Mouse (Mus musculus): ENCODE measurements around the gene Cldn10. TPM values are rescaled to one million over a fixed set of nuclear protein-coding genes. Genes with fewer than 3 reads are reported as not detected.

The Cldn10 gene
- polyA plus RNA-seq, 1 experiment, result not detected

- no peak for TF ChIP-seq GATA1 (IDR thresholded peaks at IDR 0.05; ENCODE audit: low read length)
- TF ChIP-seq TAL1 (IDR thresholded peaks at IDR 0.05; ENCODE audit: low read length), result no peak
Measured at GRCm38 (mm10) chr14:118903397-118903796, 115.7 kb downstream of the Cldn10 start.

GRCm38 (mm10) chr14:118903867-118904562 is 116.3 kb downstream of the Cldn10 start:
- Histone ChIP-seq H3K4me3 (replicated peaks) (no peak overlapping the region), H3K36me3 (ENCODE audit: control insufficient read depth) (no peaks in the 10 kb centered on the region), H3K9me3 (ENCODE audit: control insufficient read depth, low read length) (peaks cover 3% of the 10 kb centered on the region; the same call in 1 of the 2 replicates), H3K4me1 (ENCODE audit: control insufficient read depth) (no peaks in the 10 kb centered on the region), H3K27me3 (ENCODE audit: control insufficient read depth) (no peaks in the 10 kb centered on the region)
- TF ChIP-seq GATA1 (IDR thresholded peaks at IDR 0.05; ENCODE audit: low read length), result no peak
- no peak for TF ChIP-seq TAL1 (IDR thresholded peaks at IDR 0.05; ENCODE audit: low read length)

More at GRCm38 (mm10) chr14:118903397-118903796, 115.7 kb downstream of the Cldn10 start:
- H3K9me3 ChIP-seq (ENCODE audit: control insufficient read depth, low read length), result peaks cover 3% of the 10 kb centered on the region; the same call in 1 of the 2 replicates
- no peaks in the 10 kb centered on the region for H3K4me1 ChIP-seq (ENCODE audit: control insufficient read depth)
- H3K27me3 ChIP-seq (ENCODE audit: control insufficient read depth), result no peaks in the 10 kb centered on the region
- H3K4me3 ChIP-seq (replicated peaks), result no peak overlapping the region
- H3K36me3 ChIP-seq (ENCODE audit: control insufficient read depth), result no peaks in the 10 kb centered on the region

- Histone ChIP-seq H3K9me3 (ENCODE audit: control insufficient read depth, low read length) (no peaks in the 10 kb centered on the region), H3K4me3 (replicated peaks) (no peak overlapping the region), H3K27me3 (ENCODE audit: control insufficient read depth) (no peaks in the 10 kb centered on the region), H3K4me1 (ENCODE audit: control insufficient read depth) (peaks cover 8% of the 10 kb centered on the region), H3K36me3 (ENCODE audit: control insufficient read depth) (no peaks in the 10 kb centered on the region)
- no peak for TF ChIP-seq GATA1 (IDR thresholded peaks at IDR 0.05; ENCODE audit: low read length)
- TF ChIP-seq TAL1 (IDR thresholded peaks at IDR 0.05; ENCODE audit: low read length), result no peak
Measured at GRCm38 (mm10) chr14:118907592-118907991, 119.9 kb downstream of the Cldn10 start.

- no peaks in the 10 kb centered on the region for H3K9me3 ChIP-seq (ENCODE audit: control insufficient read depth, low read length)
- H3K27me3 ChIP-seq (ENCODE audit: control insufficient read depth), result peaks cover 2% of the 10 kb centered on the region; the same call in 1 of the 2 replicates
- no peaks in the 10 kb centered on the region for H3K36me3 ChIP-seq (ENCODE audit: control insufficient read depth)
- peaks cover 8% of the 10 kb centered on the region for H3K4me1 ChIP-seq (ENCODE audit: control insufficient read depth)
- H3K4me3 ChIP-seq (replicated peaks), result no peak overlapping the region
- TF ChIP-seq GATA1 (IDR thresholded peaks at IDR 0.05; ENCODE audit: low read length), result no peak
- TF ChIP-seq TAL1 (IDR thresholded peaks at IDR 0.05; ENCODE audit: low read length), result no peak
Measured at GRCm38 (mm10) chr14:118909872-118910271, 122.2 kb downstream of the Cldn10 start.

GRCm38 (mm10) chr14:118910332-118911222 is 122.9 kb downstream of the Cldn10 start:
- Histone ChIP-seq H3K9me3 (ENCODE audit: control insufficient read depth, low read length) (no peaks in the 10 kb centered on the region), H3K36me3 (ENCODE audit: control insufficient read depth) (no peaks in the 10 kb centered on the region), H3K27me3 (ENCODE audit: control insufficient read depth) (peaks cover 2% of the 10 kb centered on the region; the same call in 1 of the 2 replicates), H3K4me3 (replicated peaks) (peak overlapping the region; percentile 51), H3K4me1 (ENCODE audit: control insufficient read depth) (peaks cover 8% of the 10 kb centered on the region)
- no peak for TF ChIP-seq TAL1 (IDR thresholded peaks at IDR 0.05; ENCODE audit: low read length)
- TF ChIP-seq GATA1 (IDR thresholded peaks at IDR 0.05; ENCODE audit: low read length), result no peak

- H3K36me3 ChIP-seq (ENCODE audit: control insufficient read depth), result no peaks in the 10 kb centered on the region
- H3K27me3 ChIP-seq (ENCODE audit: control insufficient read depth), result peaks cover 2% of the 10 kb centered on the region; the same call in 1 of the 2 replicates
- H3K9me3 ChIP-seq (ENCODE audit: control insufficient read depth, low read length), result no peaks in the 10 kb centered on the region
- peaks cover 8% of the 10 kb centered on the region for H3K4me1 ChIP-seq (ENCODE audit: control insufficient read depth)
- no peak overlapping the region for H3K4me3 ChIP-seq (replicated peaks)
- TF ChIP-seq GATA1 (IDR thresholded peaks at IDR 0.05; ENCODE audit: low read length), result no peak
- no peak for TF ChIP-seq TAL1 (IDR thresholded peaks at IDR 0.05; ENCODE audit: low read length)
Measured at GRCm38 (mm10) chr14:118911521-118911920, 123.8 kb downstream of the Cldn10 start.

- H3K4me3 ChIP-seq (replicated peaks), result no peak overlapping the region
- H3K27me3 ChIP-seq (ENCODE audit: control insufficient read depth), result peaks cover 2% of the 10 kb centered on the region; the same call in 1 of the 2 replicates
- peaks cover 8% of the 10 kb centered on the region for H3K4me1 ChIP-seq (ENCODE audit: control insufficient read depth)
- no peaks in the 10 kb centered on the region for H3K9me3 ChIP-seq (ENCODE audit: control insufficient read depth, low read length)
- H3K36me3 ChIP-seq (ENCODE audit: control insufficient read depth), result no peaks in the 10 kb centered on the region
- TF ChIP-seq TAL1 (IDR thresholded peaks at IDR 0.05; ENCODE audit: low read length) (no peak), GATA1 (IDR thresholded peaks at IDR 0.05; ENCODE audit: low read length) (no peak)
Measured at GRCm38 (mm10) chr14:118913651-118914050, 125.9 kb downstream of the Cldn10 start.

- TF ChIP-seq TAL1 (IDR thresholded peaks at IDR 0.05; ENCODE audit: low read length) (no peak), GATA1 (IDR thresholded peaks at IDR 0.05; ENCODE audit: low read length) (no peak)
- H3K4me3 ChIP-seq (replicated peaks), result no peak overlapping the region
- no peaks in the 10 kb centered on the region for H3K36me3 ChIP-seq (ENCODE audit: control insufficient read depth)
- H3K27me3 ChIP-seq (ENCODE audit: control insufficient read depth), result peaks cover 40% of the 10 kb centered on the region
- H3K9me3 ChIP-seq (ENCODE audit: control insufficient read depth, low read length), result peaks cover 2% of the 10 kb centered on the region; the same call in 1 of the 2 replicates
- H3K4me1 ChIP-seq (ENCODE audit: control insufficient read depth), result no peaks in the 10 kb centered on the region
Measured at GRCm38 (mm10) chr14:118919025-118919424, 131.3 kb downstream of the Cldn10 start.

GRCm38 (mm10) chr14:118920654-118921053 is 132.9 kb downstream of the Cldn10 start:
- Histone ChIP-seq H3K27me3 (ENCODE audit: control insufficient read depth) (peaks cover 54% of the 10 kb centered on the region), H3K36me3 (ENCODE audit: control insufficient read depth) (no peaks in the 10 kb centered on the region), H3K9me3 (ENCODE audit: control insufficient read depth, low read length) (peaks cover 8% of the 10 kb centered on the region; the same call in 1 of the 2 replicates), H3K4me1 (ENCODE audit: control insufficient read depth) (peaks cover 3% of the 10 kb centered on the region; the same call in 1 of the 2 replicates), H3K4me3 (replicated peaks) (no peak overlapping the region)
- TF ChIP-seq TAL1 (IDR thresholded peaks at IDR 0.05; ENCODE audit: low read length) (no peak), GATA1 (IDR thresholded peaks at IDR 0.05; ENCODE audit: low read length) (no peak)

All from erythroblast, embryonic 14.5 days (primary cell).